Mouse (Mus musculus): ENCODE results near the gene Id2. TPM values are rescaled to one million over a fixed set of nuclear protein-coding genes. Genes with fewer than 3 reads are reported as not detected.
A peak's percentile ranks its signal among the peaks of the same experiment; 100 is the strongest.

The Id2 gene
- polyA plus RNA-seq, 1 experiment from 2014 or later, result 447 TPM

DNA sequence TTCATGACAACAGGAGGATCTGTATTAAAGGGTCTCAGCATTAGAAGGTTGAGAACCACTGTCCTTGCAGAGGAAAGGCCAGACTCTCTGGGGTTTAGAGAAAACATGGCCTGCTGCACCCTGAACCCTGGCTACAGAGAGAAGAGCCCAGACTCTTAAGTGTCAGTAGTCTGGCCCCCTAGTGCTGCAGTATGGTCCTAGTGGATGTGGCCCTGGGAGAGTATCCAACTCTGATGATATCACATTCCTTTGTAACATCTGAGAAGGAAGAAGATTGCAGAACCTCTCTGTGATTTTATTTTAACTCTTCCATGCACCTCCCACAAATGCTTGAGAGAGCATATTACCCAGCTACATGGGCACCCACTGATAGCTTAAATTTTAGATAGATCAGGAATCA, 7.6 kb upstream of the Id2 start:
- Histone ChIP-seq H3K9me3 (no peaks in the 10 kb centered on the region), H3K4me2 (no peak overlapping the region), H3K36me3 (no peaks in the 10 kb centered on the region), H3K4me3 (no peak overlapping the region), H3K27me3 (no peaks in the 10 kb centered on the region), H3K9ac (no peak overlapping the region), H3K4me1 (peaks cover 26% of the 10 kb centered on the region), H3K27ac (no peak overlapping the region)
- ATAC-seq (ENCODE audit: borderline replicate concordance, extremely low read depth, low FRiP score, low TSS enrichment), result no peak

DNA sequence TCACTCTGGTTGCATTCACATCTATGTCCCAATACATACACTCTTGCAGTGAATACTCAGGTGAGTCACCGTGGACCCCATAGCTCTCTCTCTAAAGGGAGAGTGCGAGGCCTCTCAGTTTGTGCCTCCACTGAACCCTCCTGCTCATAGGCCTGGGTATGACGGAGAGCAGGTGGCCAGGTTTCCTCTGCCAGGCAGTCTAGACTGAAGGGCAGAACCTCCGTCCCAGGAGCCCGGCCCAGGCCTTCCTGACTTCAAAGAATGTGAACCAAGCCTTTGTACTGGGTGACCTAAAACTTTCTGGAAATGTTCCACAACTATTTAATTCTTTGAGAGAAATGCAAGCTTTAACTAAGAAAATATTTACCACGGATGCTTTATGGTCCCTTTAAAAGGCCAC, 7.0 kb upstream of the Id2 start:
- WGBS, result 73% methylated on average over 6 of the region's 6 CpGs
- no peaks in the 10 kb centered on the region for H3K9me3 ChIP-seq
- H3K9ac ChIP-seq, result no peak overlapping the region
- peaks cover 28% of the 10 kb centered on the region for H3K4me1 ChIP-seq
- no peak overlapping the region for H3K27ac ChIP-seq
- no peaks in the 10 kb centered on the region for H3K36me3 ChIP-seq
- H3K4me3 ChIP-seq, result no peak overlapping the region
- no peak for ATAC-seq (ENCODE audit: borderline replicate concordance, extremely low read depth, low FRiP score, low TSS enrichment)
- no peak overlapping the region for H3K4me2 ChIP-seq
- no peaks in the 10 kb centered on the region for H3K27me3 ChIP-seq

DNA sequence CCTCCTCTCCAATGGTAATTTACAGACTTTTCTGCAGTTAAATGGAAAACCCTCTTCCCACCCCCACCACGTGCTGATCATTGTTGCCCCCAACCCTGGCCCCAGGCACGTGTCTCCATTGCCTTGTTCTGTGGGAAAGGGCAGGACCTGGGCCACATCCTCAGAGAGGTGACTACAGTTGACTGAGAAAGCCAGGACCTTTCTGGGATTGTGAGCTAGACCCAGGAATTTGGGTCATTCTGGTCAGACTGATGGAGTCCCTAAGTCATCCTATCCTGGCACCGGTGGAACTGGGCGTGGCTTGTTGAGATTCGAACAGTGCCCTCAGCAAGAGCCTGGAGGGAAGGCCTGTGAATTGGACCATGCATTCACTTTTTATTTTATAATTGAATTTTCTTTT, 4.4 kb upstream of the Id2 start:
- ATAC-seq (ENCODE audit: borderline replicate concordance, extremely low read depth, low FRiP score, low TSS enrichment), result no peak

DNA sequence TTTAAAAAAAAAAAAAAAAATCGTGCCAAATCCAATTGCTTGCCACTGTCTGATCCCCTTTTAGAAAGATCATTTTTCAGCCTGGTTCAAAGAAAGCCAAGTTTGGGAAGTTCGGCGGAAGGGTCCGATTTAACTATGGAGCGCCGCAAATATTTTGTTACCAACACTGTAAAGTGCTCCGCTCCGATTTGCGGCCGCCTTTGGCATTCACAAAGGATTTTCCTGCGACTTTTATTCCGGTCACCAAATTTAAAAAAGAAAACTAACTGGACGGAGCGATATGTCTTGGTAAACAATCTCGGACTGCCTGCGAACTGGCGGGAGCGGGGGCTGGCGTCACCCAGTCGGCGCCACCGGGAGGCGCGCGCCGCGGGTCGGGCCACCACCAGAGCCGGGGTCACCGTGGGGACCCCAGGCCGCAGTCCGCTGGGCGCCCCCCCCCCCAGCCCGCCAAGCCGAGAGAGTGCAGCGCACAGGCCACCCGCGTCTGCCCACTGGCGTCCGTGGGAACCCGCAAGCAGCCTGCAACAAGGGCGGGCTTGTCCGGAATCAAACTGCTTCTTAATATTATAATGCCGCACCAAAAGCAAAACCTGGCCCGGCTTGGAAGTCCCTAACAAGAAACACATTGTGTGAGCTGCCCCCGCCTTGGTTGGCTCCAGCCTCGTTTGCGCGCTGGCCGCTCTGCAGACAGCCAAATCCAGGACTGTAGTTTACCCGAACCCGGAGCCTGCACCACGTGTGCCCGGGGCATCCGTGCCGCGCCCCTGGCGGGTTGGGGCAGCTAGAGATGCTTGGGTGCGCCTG, 3.7 kb upstream of the Id2 start:
- H3K9me3 ChIP-seq, result no peaks in the 10 kb centered on the region
- H3K4me1 ChIP-seq, result peaks cover 45% of the 10 kb centered on the region
- no peaks in the 10 kb centered on the region for H3K36me3 ChIP-seq
- peak overlapping the region; percentile 68 for H3K4me3 ChIP-seq
- H3K4me2 ChIP-seq, result peak overlapping the region; percentile 91
- H3K9ac ChIP-seq, result peak overlapping the region; percentile 60
- 1% methylated on average over 59 of the region's 59 CpGs for WGBS
- H3K27me3 ChIP-seq, result no peaks in the 10 kb centered on the region
- H3K27ac ChIP-seq, result peak overlapping the region; percentile 99
- ATAC-seq (ENCODE audit: borderline replicate concordance, extremely low read depth, low FRiP score, low TSS enrichment), result no peak

More for the DNA sequence above, 4.4 kb upstream of the Id2 start:
- H3K9me3 ChIP-seq, result no peaks in the 10 kb centered on the region
- no peaks in the 10 kb centered on the region for H3K27me3 ChIP-seq
- WGBS, result 23% methylated on average over 5 of the region's 5 CpGs
- 0 out of 2 replicates have a peak overlapping the region, but pooled peaks have one; percentile 68 for H3K4me3 ChIP-seq
- H3K27ac ChIP-seq, result peak overlapping the region; percentile 99
- peak overlapping the region; percentile 60 for H3K9ac ChIP-seq
- H3K4me1 ChIP-seq, result peaks cover 44% of the 10 kb centered on the region
- peak overlapping the region; percentile 91 for H3K4me2 ChIP-seq
- no peaks in the 10 kb centered on the region for H3K36me3 ChIP-seq

DNA sequence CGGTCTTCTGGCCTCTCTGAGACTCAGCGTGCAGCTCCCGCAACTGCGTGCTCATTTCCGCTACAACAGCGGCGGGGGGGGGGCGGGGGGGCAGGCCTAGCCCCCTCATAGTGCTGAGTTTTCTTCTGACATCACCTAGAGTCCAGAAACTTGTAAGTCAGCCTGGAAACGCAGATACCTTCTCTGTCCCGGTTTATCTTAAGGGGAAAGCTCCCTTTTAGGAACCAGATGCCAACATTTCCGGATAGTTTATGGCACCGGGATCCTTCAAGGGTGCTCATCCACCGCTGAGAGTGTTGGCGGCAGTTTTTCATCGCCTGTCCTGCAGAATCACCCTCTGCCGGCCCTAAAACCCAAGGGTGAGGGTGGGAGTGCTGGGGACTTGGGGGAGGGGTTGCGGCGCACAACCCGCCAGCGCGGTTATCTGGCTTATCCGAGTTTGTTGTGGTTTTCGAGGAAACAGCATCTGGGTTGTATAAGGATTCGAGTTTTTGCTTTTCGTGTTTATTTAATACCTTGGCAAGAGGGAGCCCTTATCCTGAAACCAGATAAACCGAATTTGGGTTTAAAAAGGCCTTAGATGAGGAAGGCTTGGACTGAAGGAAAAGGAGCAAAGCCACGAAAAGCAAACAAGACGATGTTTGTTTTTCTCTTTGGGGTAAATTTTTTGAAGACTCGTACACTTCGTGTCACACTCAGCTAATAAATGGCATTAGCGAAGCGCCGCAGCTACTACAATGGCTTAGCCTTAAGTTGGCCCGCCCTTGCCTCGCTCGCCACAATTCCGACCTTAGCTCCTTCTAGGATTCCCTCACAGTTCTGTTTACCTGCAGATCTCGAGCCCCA, 2.8 kb upstream of the Id2 start:
- H3K4me3 ChIP-seq, result peak overlapping the region; percentile 68
- H3K36me3 ChIP-seq, result no peaks in the 10 kb centered on the region
- H3K27ac ChIP-seq, result peak overlapping the region; percentile 99
- H3K4me2 ChIP-seq, result peak overlapping the region; percentile 91
- no peaks in the 10 kb centered on the region for H3K27me3 ChIP-seq
- peak overlapping the region; percentile 60 for H3K9ac ChIP-seq
- WGBS, result under 1% methylated on average over 38 of the region's 38 CpGs
- peak; percentile 6; the same call in 1 of the 2 replicates for ATAC-seq (ENCODE audit: borderline replicate concordance, extremely low read depth, low FRiP score, low TSS enrichment)
- peaks cover 45% of the 10 kb centered on the region for H3K4me1 ChIP-seq
- H3K9me3 ChIP-seq, result no peaks in the 10 kb centered on the region

DNA sequence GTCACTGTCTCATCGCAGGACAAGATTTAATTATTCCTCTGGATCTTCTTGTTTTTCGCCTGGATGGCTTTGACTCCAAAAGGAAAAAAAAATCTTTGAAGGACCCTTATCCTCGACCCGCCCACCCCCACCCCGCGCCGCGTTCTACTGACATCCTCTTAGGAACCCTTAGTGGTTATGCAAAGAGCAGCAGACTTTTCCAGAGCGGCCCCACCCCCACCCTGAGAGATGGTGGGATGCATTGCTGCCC, 2.3 kb upstream of the Id2 start:
- 0% methylated on average over 9 of the region's 9 CpGs for WGBS
- H3K9me3 ChIP-seq, result no peaks in the 10 kb centered on the region
- H3K4me1 ChIP-seq, result peaks cover 42% of the 10 kb centered on the region
- peak; percentile 47; the same call in 1 of the 2 replicates for ATAC-seq (ENCODE audit: borderline replicate concordance, extremely low read depth, low FRiP score, low TSS enrichment)
- peak overlapping the region; percentile 99 for H3K27ac ChIP-seq
- no peaks in the 10 kb centered on the region for H3K36me3 ChIP-seq
- H3K4me3 ChIP-seq, result peak overlapping the region; percentile 68
- no peaks in the 10 kb centered on the region for H3K27me3 ChIP-seq
- H3K4me2 ChIP-seq, result peak overlapping the region; percentile 91
- H3K9ac ChIP-seq, result peak overlapping the region; percentile 60

DNA sequence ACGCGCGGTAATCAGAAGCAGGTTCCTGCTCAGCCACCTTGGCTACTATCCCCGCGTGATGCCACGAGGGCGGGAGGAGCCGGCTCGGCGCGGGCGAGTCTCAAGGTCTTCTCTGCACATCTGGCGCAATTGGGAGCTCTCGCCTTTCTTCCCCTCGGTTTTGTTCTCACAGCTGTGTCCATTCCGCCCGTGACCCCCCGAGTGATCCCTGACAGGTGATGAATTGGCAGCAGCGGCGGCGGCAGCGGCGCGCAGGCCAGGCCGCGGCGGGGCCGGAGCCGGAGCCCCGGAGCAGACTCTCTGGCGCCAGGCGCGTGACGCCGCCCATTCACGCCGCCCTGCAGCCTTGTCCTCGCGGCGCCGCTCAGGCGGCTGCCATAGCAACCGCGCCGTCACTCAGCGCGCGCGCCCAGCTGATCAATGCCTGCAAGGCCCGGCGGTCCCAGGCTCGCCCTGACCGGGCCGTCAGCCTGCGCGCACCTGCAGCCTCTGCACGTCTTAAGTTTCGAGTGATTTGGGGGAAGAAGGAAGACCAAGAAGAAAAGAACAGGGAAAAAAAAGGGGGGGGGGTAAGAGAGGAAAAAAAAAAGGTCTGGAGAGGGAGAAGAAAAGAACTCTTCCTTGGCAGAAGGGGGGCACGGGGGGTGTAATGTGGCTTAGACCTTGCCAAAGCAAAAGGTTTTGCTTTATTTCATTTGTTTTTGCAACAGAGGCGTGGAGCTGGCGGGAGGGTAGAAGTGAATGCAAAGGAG, 1.8 kb upstream of the Id2 start:
- Histone ChIP-seq H3K27ac (peak overlapping the region; percentile 99), H3K36me3 (no peaks in the 10 kb centered on the region), H3K4me2 (peak overlapping the region; percentile 91), H3K9me3 (no peaks in the 10 kb centered on the region), H3K4me1 (peaks cover 38% of the 10 kb centered on the region), H3K27me3 (no peaks in the 10 kb centered on the region), H3K9ac (peak overlapping the region; percentile 47), H3K4me3 (peak overlapping the region; percentile 68)
- ATAC-seq (ENCODE audit: borderline replicate concordance, extremely low read depth, low FRiP score, low TSS enrichment), result peak; percentile 80
- under 1% methylated on average over 61 of the region's 61 CpGs for WGBS

DNA sequence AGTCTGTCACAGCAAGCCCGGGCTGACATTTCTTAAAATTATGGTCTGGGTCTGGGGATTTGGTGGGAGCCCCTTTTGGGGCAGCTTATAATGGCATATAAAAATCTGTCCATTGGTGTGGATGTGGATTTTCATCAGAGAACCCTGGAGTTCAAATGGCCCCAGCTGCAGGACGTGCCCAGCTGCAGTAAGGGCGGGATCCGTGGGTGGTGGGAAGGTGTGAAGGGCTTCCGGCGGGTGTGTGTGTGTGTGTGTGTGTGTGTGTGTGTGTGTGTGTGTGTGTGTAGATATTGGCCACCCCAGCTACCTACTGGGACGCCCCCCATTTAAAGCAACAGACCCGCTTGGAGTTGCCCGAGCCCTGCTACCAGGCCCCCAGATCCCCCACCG, 1.2 kb upstream of the Id2 start:
- H3K4me2 ChIP-seq, result peak overlapping the region; percentile 91
- ATAC-seq (ENCODE audit: borderline replicate concordance, extremely low read depth, low FRiP score, low TSS enrichment), result no peak
- H3K4me1 ChIP-seq, result peaks cover 43% of the 10 kb centered on the region
- peak overlapping the region; percentile 47 for H3K9ac ChIP-seq
- WGBS, result 1% methylated on average over 10 of the region's 10 CpGs
- no peaks in the 10 kb centered on the region for H3K36me3 ChIP-seq
- no peaks in the 10 kb centered on the region for H3K27me3 ChIP-seq
- H3K9me3 ChIP-seq, result no peaks in the 10 kb centered on the region
- H3K4me3 ChIP-seq, result peak overlapping the region; percentile 68
- H3K27ac ChIP-seq, result peak overlapping the region; percentile 99

DNA sequence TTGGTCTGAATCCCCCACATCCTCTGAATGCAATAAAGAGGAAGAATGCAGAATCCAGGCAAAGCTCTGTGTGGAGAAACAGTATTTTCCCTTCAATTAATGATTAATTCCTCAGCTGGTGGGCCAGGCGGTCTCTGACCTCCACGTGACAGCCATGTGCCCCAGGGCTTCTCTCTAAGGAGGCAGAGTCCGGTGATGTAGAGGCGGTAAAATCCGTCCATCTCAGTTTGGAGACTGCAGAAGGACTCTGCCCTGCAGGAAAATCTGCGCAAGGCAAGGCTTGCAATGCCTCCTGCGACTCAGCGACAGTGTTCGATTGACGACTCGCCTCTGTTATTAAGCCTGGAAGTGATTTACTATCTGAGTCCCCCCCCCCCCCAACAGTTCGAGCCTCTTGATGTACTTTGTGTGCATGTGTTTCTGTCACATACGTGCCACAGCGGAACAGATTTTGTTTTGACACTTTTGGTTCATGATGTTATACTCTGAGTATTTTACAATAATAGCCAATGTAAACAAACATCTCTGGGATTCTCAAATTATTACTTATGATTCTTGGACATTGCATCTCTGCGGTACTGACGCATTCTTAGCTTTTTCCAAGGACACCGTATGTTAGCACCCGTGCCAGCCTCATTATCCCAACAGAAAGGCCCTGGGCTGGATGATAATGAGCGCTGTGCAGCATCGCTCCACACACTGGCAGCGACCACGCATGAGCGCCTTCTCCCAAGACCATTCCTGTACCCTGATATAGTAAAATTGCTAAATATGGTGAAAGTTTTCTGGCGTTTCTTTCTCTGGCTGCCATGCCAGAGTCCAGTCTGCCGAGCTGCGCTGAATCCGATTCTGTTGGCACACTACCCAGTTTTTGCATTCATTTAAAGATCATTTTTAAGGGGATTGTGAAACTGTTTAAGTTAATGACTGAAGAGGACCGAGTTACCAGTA, 545 bp upstream of the Id2 start:
- Histone ChIP-seq H3K4me2 (peak overlapping the region; percentile 91), H3K9me3 (no peaks in the 10 kb centered on the region), H3K9ac (peak overlapping the region; percentile 58), H3K4me3 (peak overlapping the region; percentile 68), H3K4me1 (peaks cover 49% of the 10 kb centered on the region), H3K27ac (peak overlapping the region; percentile 99), H3K36me3 (no peaks in the 10 kb centered on the region), H3K27me3 (no peaks in the 10 kb centered on the region)
- 4% methylated on average over 28 of the region's 28 CpGs for WGBS
- no peak for ATAC-seq (ENCODE audit: borderline replicate concordance, extremely low read depth, low FRiP score, low TSS enrichment)

DNA sequence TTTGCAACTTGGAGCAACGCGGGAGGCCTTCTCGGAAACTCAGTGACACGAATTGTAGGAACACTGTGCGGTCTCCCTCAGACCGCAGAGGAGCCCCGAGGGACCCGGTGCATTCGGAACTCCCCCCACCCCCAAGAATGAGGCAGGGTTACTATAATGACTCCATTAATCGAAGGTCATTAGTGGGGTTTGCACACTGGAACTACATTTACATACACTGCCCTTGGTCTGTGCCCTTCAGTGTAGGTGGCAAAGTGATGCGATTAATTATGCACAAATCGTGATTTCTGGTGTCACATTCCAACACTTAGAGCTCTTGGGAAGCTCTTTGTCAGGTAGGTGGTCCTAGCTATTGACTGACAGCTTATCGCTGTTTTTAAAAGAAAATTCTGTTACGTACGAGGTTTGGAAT, 294 bp downstream of the Id2 start:
- peak overlapping the region; percentile 68 for H3K4me3 ChIP-seq
- H3K9me3 ChIP-seq, result no peaks in the 10 kb centered on the region
- peak overlapping the region; percentile 58 for H3K9ac ChIP-seq
- no peak for ATAC-seq (ENCODE audit: borderline replicate concordance, extremely low read depth, low FRiP score, low TSS enrichment)
- peak overlapping the region; percentile 91 for H3K4me2 ChIP-seq
- whole genome bisulfite sequencing, result 2% methylated on average over 15 of the region's 15 CpGs
- peak overlapping the region; percentile 99 for H3K27ac ChIP-seq
- H3K4me1 ChIP-seq, result peaks cover 51% of the 10 kb centered on the region
- H3K36me3 ChIP-seq, result no peaks in the 10 kb centered on the region
- no peaks in the 10 kb centered on the region for H3K27me3 ChIP-seq
